Mouse (Mus musculus) heart, postnatal 36 days (tissue): Measurements from ENCODE around the gene Atp5s. TPM values are rescaled to one million over a fixed set of nuclear protein-coding genes. Genes with fewer than 3 reads are reported as not detected.

Experiments used
- DNase-seq, 2 experiments: peaks; one replicate each; pipeline ENCODE4 v3.0.0; 2021 to 2022
- intact Hi-C: fragments of 180-260 bp; cut with DNase I; formaldehyde crosslinking; loops from one replicate; pipeline ENCODE4 v1.15.1; 2025
- total RNA-seq, 2 experiments: library from RNA; stranded (reverse); gene quantifications; 2 replicates each; pipeline ENCODE4 v1.2.3; 2021

Atp5s gene
- total RNA-seq, 2 experiments from 2014 or later: 30.3 to 31.9 TPM

DNA sequence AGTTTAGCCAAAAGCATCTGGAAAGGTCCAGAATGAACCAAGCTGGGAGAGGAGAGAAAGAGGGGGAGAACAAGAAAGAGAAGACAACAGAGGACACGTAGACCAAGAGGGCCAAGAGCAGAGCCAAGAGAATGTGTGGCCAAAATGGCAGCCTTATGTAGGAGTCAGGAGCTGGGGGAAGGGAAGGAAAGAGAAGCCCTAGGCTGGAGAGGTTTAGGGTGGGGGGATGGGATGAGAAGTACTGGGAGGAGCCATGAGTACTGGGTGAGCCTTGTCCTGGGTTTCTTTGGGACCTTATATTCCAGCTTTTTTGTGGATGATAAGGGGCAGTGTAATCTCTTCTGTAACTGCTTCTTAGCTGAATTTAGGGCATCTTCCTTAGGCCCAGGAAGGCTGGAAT, 4.5 kb downstream of the Atp5s start:
- DNase-seq: no peak
- intact Hi-C loops: no loop called here

DNA sequence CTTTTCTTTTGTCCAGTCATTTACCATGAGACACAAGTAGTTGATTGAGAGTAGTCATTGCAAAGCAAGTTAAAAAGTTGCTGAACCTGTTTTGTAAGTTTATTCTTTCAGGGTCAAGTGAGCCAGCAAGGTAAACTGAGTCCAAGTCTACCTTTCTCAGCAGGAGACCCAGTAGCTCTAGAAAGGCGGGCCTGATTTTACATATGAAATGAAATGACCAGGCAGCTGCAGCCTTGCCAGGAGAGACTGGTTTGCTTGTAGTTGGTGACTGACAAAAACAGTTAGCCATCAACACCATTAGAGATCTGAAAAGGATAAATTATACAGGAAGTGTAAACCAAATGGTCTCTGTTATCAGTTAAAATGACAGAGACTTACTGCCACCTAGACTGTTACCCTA, 5.6 kb downstream of the Atp5s start:
- intact Hi-C loops: loop anchor here (5.0 kb wide), 2 partner anchors 82 to 332 kb away; no protein-coding TSS in a partner anchor
- no peak for DNase-seq

DNA sequence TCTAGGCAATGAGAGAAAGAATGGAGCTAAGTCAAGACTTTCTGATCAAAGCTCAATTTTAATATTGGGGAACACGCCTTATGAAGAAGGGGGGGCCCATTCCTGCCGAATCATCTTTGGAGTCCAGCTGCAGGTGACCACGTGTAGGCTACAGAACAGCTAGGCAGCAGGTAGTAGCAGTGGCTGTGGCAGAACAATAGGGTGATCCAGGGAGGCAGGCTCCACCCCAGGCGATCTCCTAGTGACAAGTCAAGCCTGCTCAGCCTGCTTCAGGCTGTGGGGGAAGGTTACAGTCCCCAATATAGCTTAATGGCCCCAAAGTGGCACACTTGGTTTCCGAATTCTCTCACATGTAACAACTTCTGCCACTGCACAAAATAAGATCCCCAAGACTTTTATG, 7.5 kb downstream of the Atp5s start:
- intact Hi-C loops: loop anchor here (5.0 kb wide), 2 partner anchors 80 to 330 kb away; no protein-coding TSS in a partner anchor
- DNase-seq: no peak

DNA sequence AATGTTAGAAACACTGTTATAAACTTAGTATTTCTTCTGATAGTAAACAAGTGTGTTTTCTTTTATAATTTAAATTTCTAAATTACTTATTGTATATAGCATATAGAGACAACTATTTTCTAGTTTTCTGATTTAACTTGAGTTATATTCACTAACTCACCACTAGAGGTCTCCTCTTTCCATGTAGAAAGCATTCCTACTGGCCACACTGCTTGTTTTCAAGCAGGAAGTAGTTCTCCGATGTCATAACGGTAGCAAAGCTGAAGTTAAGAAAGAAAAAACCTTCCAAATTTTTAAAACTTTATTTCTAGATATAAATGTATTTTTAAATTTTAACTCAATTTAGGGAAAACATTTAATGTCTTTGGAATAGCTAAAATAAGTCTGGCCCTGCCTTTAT, 8.8 kb downstream of the Atp5s start:
- intact Hi-C loops: loop anchor here (5.0 kb wide), 2 partner anchors 79 to 329 kb away; no protein-coding TSS in a partner anchor
- DNase-seq: no peak

DNA sequence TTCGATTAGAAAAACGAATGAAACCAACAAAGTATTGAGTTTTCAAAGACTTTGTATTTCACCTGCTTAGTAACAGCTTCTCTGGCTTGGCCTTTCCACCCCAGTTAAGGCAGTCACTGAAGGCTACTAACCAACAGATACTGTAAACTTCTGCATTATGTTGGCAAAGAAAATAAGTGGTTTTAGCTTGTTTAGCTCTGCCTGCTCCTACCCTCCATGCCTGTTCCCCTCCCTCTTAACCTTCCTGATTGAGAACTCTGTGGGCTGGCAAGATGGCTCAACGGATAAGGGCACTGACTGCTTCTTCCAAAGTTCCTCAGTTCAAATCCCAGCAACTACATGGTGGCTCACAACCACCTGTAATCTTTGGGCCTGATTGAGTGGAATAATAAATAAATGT, 9.2 kb downstream of the Atp5s start:
- intact Hi-C loops: loop anchor here (2.0 to 5.0 kb wide), 3 partner anchors 78 to 328 kb away; partner anchors contain the start of genes Atl1 and Map4k5
- DNase-seq: no peak

DNA sequence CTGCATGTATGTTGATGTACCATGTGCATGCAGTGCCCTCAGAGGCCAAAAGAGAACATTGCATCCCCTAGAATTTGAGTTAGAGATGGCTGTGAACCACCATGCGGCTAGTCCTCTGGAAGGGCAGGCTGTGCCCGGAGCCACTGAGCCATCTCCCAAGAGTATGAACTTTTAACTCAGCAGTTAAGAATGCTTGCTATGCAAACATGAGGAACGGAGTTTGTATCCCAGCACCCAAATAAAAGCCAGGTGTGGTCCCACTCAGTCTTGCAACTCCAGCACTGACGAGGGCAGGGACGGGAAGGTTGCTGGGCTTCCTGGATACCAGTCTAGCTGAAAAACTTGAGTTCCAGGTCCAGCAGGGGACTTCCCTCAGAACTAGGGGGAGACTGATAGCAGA, 17.2 kb downstream of the Atp5s start:
- intact Hi-C loops: no loop called here
- DNase-seq: no peak

DNA sequence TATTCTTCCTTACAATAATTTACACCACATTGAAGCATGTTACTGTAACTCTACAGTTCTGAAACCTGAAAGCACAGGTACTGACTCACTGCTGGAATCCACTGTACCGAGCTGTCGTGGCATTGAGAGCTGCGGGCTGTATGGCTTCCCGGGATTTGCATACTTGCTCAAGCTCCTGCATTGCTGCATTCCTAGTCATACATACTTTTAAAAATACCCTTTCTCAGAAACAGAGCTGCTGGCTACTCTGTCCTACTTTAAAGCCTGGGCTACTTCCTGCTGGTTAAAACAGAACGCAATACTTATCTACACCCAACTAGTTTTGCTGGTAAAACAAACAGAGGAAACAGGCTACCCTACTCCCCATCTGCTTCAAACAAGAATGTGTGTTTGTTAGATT, 19.4 kb downstream of the Atp5s start:
- intact Hi-C loops: no loop called here
- no peak for DNase-seq

DNA sequence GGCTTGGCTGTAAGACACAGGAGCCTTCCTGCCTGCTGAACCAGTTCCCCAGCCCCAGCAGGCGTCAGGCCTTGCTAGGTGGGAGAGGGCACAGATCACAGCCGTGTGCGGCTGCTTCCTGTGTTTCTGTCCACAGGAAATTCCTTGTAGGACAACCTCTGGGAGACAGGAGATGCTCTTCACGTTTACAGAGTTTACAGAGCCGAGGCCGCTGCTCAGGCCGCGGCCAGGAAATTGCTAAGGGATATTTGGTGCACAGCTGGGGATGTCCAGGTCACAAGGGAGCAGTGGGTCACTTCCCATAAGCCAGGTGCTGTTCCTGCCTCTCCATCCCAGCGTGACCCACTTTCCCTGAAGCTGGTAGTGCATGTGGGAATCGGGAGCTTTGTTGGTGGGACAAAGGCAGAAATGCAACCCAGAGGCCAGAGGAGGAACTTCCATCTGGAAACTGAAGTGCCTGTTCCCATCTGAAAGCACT, 27.2 kb downstream of the Atp5s start:
- intact Hi-C loops: no loop called here

DNA sequence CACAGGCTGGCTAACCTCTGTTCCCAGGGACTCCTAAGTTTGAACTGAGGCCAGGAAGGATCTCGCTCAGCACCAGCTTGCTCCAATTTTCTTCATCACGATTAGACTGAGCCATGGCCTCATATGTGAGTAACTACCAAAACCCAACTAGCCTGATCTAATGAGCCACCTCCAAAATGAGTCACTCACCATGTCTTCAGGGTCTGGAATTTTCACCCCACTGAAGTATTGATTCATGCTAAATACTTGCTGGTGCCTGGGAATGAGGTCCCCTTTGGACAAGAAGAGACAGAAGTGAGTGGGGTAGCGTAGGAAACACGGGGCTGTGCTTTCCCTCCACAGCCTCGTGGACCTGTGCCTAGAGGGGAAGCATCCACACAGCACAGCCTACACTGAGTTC, 29.2 kb downstream of the Atp5s start:
- intact Hi-C loops: no loop called here
- DNase-seq: no peak

More for the DNA sequence above, 27.2 kb downstream of the Atp5s start:
- peak in 1 of 2 experiments; percentile 24 for DNase-seq

DNA sequence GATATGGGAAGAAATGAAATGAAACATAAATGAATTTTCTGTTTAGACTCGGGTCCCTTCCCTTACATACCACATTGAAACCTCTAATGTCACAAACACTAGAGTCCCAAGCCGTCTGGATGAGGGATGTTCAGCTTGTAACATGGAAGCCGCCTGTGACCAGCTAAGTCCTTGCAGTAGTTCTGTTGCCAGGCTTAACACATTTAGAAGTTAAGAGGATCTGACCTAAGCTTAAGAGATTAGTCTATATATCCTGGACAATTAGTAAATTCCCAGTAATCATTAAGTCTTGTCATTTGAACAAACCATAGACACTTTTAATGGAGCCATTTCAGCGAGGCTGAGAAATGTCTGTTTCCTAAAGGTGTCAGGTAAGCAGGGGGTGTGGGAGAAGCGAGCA, 31.3 kb downstream of the Atp5s start:
- intact Hi-C loops: loop anchor here (2.0 to 5.0 kb wide), 3 partner anchors 19 to 391 kb away; no protein-coding TSS in a partner anchor
- no peak for DNase-seq

DNA sequence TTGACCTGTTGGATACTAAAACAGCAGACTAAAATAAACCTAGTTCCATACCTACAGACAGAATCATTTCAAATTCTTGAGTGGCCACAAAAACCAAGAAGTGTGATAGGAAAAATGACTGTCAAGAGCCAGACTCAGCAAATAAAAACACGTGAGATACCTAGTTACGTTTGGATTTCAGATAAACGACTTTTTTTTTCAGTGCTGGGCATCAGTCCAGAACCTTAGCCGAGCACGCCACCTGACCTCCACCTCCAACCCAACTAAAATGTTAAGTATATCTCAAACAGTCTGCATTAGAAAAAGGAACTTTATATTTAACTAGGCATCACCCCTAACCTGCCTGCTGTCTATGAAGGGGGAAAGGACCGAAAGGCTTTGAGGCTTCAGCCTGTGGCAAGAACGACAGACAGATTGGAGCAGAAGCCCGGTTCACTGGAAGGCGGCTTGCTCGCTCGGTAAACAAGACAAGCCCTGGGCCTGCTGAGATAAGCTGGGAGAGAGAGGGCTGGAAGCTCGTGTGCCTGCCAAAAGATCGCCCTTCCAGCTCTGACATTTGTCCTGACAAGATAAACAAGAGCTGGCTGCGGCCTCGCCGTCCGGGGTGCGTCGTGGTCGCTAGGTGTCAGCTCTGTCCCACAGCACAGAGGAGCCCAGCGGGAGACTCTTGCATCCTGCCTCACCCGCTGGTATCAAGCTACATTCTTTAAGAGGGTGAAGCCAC, 32.8 kb downstream of the Atp5s start:
- DNase-seq: peak; percentile 78 to 82
- intact Hi-C loops: loop anchor here (1.0 to 5.0 kb wide), 5 partner anchors 21 to 390 kb away; partner anchors contain the start of gene Map4k5

DNA sequence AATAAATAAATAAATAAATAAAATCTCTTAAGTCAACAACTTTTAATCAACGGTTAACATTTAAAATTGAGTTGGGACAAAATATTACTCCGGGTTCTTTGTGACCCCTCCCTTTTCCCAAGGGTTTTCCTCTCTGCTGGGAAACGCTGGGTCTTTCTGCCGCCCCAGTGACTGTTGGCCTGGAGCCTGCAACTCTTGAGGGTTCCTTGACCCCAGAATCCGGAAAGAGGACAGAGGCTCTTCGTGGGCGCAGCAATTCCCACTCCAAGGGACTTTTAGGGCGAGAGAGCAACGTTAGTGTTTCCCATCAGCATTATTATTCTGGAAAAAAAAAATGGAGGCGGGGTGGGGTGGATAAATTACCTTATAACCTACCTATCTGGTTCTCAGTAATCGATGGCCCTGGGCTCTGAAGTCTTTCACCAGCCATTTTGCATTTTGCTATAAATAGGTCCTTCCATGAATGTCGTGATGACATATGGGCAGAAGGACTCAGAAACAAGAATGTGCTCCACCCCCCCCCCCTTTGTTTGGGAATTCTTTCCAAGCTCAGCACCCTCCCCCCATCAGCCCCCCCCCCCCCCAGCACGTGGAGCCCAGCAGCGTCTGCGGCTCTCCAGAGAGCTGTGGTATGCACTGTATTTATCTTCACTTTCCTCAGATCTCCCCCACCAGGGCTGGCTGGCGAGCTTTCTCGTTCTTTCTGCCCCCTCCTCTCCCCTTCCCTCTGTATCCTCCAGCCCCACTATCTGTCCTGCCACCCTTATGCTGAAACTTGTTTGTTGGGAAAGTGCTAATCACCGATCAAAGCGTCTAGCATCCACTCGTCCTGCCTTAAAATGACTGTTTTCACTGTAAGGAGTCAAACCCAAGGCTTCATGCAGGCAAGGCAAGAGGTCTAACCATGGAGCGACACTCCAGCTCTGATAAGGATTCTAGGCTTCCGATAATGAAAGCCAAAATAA, 33.8 kb downstream of the Atp5s start:
- peak; percentile 29 to 41 for DNase-seq
- intact Hi-C loops: loop anchor here (1.0 to 5.0 kb wide), 4 partner anchors 135 to 389 kb away; partner anchors contain the start of gene Map4k5

DNA sequence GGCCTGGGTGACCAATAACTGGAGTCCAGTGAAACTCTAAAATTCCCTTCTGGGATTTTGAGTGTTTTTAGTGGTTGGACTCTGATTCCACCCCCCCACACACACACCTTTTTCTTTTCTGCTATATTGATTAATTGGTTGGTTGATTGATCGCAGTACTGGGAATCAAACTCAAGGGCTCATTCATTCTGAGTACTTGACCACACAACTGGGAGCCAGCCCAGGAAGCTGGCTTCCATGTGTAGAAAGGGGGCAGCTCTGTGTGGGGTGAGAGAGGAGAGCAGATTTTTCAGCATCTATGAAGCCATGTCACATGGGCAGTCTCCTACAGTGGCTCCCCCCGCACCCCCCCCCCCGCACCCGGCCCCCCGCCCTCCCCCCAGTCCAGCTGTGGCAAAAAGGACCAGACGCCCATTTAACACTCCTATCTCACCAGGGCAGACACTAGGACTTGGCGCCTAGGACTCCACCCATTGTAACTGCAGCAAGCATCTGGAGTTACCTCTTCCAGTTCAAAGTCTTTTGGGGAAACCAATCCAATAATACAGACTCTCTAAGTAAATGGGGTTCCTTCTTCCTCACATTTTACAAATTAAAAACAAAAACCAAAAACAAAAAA, 34.6 kb downstream of the Atp5s start:
- intact Hi-C loops: loop anchor here (2.0 to 5.0 kb wide), 3 partner anchors 163 to 388 kb away; no protein-coding TSS in a partner anchor
- DNase-seq: no peak

DNA sequence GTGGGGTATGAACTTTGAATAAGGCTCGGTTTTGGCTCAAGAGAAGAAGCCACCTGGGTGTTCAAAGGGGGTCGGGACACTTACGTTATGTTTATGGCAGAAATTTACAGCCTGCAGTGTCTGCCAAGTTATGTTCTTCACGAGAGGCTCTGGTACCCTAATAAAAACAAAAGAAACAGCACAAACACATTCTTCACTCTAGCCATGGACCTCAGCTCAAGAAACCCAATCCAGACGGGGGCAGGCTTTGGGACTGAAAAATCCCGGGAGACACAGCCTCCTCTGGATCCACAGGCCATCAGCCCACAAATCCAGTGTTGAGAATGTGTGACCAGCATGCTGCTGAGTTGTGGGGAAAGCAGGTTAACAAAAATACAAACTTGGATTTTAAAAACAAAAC, 35.3 kb downstream of the Atp5s start:
- no peak for DNase-seq

DNA sequence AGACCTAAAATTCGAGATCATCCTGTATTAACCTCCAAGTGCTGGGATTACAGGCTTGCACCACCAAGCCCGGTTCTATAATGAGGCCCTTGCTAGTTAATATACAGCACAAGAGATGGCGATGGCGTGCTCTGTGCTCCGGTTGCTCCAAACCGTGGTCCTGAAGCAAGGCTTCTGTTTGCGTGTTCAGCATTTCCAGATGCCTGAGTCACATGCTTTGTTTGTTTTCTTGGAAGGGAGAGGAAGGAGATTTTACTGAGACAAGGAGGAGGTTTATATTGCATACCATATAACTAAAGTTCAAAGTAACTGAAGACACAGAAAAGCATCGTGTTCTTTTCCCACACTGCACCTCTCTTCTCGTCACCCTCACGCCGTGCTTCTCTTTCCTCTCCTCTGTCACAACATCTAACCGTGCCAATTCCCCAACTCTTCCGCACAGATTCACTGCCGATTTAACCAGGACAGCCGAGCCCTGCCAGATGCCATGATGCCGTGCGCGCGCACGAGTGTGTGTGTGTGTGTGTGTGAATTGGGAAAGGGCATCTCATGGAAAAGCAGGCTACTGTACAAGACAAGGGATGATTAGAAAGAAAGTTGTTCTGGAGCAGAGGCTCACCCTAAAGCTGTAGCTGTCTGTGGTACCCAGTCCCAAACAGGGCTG, 36.1 kb downstream of the Atp5s start:
- intact Hi-C loops: loop anchor here (5.0 kb wide), 1 partner anchor 56 kb away; no protein-coding TSS in a partner anchor
- DNase-seq: no peak

More for the DNA sequence above, 35.3 kb downstream of the Atp5s start:
- intact Hi-C loops: loop anchor here (5.0 kb wide), 1 partner anchor 57 kb away; no protein-coding TSS in a partner anchor

DNA sequence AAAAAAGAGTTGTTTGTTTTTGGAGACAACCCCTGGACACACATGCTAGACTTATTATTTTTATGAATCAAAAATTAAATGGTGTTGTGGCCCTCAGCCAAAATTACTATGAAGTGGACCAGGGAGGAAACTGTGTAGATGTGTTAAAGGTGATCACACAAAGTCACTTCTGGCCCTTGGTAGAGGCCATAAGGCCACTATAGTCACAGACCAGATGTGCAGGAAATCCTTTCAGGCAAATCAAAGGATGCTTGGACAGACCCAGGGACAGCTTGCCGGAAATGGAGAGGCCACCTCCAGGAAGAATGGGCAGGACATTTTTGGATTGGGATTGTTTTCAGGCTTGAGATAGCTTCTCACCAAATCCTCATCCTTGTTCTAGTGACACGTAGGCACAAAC, 36.9 kb downstream of the Atp5s start:
- peak; percentile 28 to 31 for DNase-seq
- intact Hi-C loops: loop anchor here (5.0 kb wide), 1 partner anchor 56 kb away; no protein-coding TSS in a partner anchor

DNA sequence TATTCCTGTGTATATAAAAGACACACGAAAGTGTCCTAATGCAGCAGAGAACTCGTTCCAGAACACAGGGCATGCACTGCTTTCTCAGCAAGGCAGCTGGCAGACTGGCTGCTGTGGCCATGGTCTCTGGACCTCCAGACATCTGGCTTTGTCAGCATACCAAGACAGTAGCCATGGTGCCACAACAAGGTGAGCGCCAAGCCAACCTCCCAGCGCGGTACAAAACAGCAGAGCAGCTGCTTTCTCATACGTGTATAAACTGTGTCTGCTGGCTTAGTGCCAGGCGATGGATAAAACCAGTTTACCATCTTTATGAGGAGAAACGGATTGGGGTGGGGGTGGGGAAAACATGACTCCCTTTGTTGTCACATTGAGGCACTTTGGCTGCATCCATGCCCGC, 40.8 kb downstream of the Atp5s start:
- DNase-seq: no peak
- intact Hi-C loops: no loop called here

DNA sequence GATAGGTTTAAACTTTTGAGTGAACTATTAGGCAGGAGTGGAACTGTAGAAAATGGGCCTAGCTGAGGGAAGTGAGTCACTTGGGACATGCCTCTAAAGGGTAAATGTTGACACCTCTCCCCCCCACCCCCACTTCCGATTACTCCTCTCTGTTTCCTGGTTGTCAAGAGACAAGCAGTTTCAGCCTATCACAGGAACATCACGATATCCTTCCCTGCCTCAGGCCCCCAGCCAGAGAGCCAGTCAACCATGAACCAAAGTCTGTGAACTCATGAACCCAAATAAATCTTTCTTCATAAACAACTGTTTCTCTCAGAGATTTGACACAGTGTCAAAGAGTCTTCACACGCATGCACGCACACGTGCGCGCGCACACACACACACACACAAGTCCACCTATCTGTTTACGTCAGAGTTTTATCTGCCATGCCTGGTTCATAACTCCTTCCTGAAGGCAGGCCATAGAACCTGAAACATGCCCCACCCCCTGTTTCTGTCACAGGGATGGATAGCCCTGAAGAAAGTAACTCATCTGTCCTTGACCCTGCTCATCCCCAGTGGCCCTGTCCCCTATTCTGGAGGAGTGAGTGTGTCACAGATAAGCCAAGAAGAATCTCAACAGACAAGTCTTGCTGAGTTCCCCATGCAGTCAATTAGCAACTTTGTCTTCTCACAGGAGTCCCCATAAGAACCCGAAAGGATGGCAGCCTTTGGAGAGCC, 41.6 kb downstream of the Atp5s start:
- DNase-seq: no peak
- intact Hi-C loops: no loop called here
